Mouse (Mus musculus): ENCODE measurements around the gene Serpinb1c.
"Not testable (repeated sequence)": the region's sequence is repeated elsewhere in the genome, so short reads cannot be mapped to it uniquely, and the experiment has no call there.

The Serpinb1c gene

GRCm38 (mm10) chr13:32898111-32898510 lies at the start of gene Serpinb1c:
Gene Serpinb1c, minus strand, starts transcription at chr13:32898211.
- DNase-seq, result no peak

- not testable (repeated sequence) for DNase-seq
Observed at GRCm38 (mm10) chr13:32939191-32939590, 41.2 kb upstream of the Serpinb1c start.

GRCm38 (mm10) chr13:32938275-32938674 lies 40.3 kb upstream of the Serpinb1c start:
- DNase-seq, result not testable (repeated sequence)

- DNase-seq, result no peak
Observed at GRCm38 (mm10) chr13:32934706-32935381, 36.8 kb upstream of the Serpinb1c start.

- DNase-seq, result no peak
Observed at GRCm38 (mm10) chr13:32929107-32929750, 31.2 kb upstream of the Serpinb1c start.

GRCm38 (mm10) chr13:32927241-32927640 lies 29.2 kb upstream of the Serpinb1c start:
- no peak for DNase-seq

- DNase-seq, result no peak
Observed at GRCm38 (mm10) chr13:32926661-32927060, 28.6 kb upstream of the Serpinb1c start.

GRCm38 (mm10) chr13:32924578-32925360 lies 26.8 kb upstream of the Serpinb1c start:
- DNase-seq, result no peak

- no peak for DNase-seq
Observed at GRCm38 (mm10) chr13:32922622-32923021, 24.6 kb upstream of the Serpinb1c start.

- DNase-seq, result no peak
Observed at GRCm38 (mm10) chr13:32912770-32913380, 14.9 kb upstream of the Serpinb1c start.

- no peak for DNase-seq
Observed at GRCm38 (mm10) chr13:32908182-32908581, 10.2 kb upstream of the Serpinb1c start.

GRCm38 (mm10) chr13:32903211-32903873 lies 5.3 kb upstream of the Serpinb1c start:
- DNase-seq, result peak; percentile 99

GRCm38 (mm10) chr13:32902481-32903015 lies 4.5 kb upstream of the Serpinb1c start:
- peak; percentile 80 for DNase-seq

GRCm38 (mm10) chr13:32900639-32901038 lies 2.6 kb upstream of the Serpinb1c start:
- DNase-seq, result peak; percentile 17

- not testable (repeated sequence) for DNase-seq
Observed at GRCm38 (mm10) chr13:32899114-32899513, 1.1 kb upstream of the Serpinb1c start.

GRCm38 (mm10) chr13:32896931-32897330 lies 1.1 kb downstream of the Serpinb1c start:
- DNase-seq, result no peak

GRCm38 (mm10) chr13:32884755-32885154 lies 13.3 kb downstream of the Serpinb1c start:
- no peak for DNase-seq

- no peak for DNase-seq
Observed at GRCm38 (mm10) chr13:32873862-32874261, 24.1 kb downstream of the Serpinb1c start.

- DNase-seq, result no peak
Observed at GRCm38 (mm10) chr13:32868843-32869242, 29.2 kb downstream of the Serpinb1c start.

- DNase-seq, result not testable (repeated sequence)
Observed at GRCm38 (mm10) chr13:32868233-32868632, 29.8 kb downstream of the Serpinb1c start.

- DNase-seq, result no peak
Observed at GRCm38 (mm10) chr13:32867030-32867429, 31.0 kb downstream of the Serpinb1c start.

- DNase-seq, result peak; percentile 76
Observed at GRCm38 (mm10) chr13:32866484-32866883, 31.5 kb downstream of the Serpinb1c start.

Measured in right cerebral cortex, postnatal 4 days (tissue).